Mouse (Mus musculus): ENCODE measurements around the gene Gse1. TPM values are rescaled to one million over a fixed set of nuclear protein-coding genes. Genes with fewer than 3 reads are reported as not detected.

Gse1 gene
- total RNA-seq, 2 experiments from 2014 or later, result 58.1 to 60.7 TPM

DNA sequence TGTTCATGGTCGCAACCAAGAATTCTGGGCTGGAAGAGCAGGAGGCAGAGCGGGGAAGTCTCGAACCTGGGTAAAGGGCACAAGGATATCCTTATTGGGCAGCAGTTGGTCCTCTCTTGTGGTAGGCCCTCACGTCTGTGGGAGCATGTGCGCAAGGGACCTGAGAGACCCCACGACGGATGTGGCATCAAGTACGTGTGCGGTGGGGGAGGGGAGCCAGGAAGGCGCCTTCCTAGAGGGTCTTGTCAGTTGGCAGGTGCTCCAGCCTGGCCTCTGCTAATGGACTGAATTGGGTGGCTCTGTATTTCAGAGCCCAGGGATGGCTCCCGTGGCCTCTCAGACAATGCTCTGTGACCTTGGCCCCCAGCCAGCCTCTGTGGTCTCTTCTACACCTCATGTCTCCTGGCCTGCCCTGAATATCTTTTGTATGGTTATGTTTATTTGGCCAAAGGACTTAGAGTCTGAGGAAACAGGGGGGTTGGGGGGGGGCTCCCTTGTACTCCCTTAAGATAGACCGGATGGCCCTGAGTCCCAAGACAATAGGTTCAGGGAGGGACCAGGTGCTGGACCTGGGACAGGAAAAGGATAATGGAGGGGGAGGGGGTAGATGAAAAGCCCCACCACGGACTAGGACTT, 245.6 kb downstream of the Gse1 start:
- DNase-seq (ENCODE audit: low spot score in 2 of 2), result no peak

DNA sequence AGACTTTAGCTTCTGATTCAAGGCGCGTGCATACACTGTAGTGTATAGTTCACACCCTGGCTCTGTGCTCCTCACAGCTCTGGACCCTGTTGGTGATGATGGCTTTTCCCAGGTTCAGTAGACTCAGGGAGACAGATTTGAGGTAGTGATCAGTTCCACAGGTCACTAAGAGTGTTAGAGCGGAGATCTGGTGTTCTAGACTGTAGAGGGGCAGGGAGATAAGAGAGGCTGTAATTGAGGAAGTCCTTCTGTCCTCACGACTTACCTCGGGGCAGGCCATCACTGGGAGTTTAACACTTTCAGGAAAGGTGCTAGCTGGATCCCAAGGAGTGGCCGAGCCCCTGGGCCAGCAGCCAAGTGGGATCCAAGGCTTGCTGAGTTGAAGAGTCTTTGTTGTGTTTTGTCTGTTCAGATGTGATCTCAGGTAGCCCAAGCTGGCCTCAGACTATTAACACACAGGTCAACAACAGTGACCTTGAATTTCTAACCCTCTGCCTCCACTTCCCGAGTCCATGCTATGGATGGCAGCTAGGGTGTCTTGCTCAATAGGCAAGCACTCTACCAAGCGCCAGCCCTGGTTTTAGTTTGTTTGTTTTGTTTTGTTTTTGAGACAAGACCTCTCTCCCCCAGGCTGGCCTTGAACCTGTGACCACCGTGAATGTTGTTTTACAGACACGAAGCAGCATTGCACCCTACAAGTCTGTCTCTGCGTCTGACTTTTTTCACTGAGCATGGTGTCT, 246.4 kb downstream of the Gse1 start:
- DNase-seq (ENCODE audit: low spot score in 2 of 2), result no peak

DNA sequence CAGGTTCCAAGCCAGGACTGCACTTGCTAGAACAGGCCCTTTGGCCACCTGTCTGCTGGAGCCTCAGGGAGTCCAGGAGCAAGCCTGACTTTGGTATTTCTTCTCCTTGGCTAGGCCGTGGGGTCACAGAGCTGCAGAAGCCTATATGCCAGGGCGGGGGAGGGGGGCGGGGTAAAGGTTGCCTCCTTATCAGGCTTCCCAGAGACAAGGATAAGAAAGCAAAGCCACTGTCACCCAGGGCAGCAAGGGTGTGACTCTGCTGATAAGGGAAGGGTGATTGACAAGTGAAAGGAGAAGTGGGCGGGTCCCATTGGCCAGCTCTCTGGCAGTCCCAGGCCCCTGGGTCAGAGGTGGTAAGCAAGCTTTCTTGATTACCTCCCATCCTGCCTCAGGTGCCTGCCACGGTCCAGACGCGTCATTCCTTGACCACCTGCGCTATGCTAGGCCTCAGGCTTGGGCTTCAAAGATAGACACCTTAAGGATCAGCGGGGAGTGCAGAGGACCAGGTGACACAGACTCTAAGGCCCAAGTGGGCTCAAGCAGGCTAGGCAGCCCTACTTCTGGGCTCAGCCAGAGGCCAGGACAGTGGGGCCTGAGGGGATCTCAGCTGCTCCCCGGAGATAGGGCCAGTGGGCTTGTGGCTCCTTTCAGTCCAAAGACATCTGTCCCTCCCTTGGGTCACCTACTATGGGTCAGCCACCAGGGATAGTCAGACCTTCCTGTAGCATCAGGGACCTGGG, 247.4 kb downstream of the Gse1 start:
- DNase-seq (ENCODE audit: low spot score in 2 of 2), result no peak

DNA sequence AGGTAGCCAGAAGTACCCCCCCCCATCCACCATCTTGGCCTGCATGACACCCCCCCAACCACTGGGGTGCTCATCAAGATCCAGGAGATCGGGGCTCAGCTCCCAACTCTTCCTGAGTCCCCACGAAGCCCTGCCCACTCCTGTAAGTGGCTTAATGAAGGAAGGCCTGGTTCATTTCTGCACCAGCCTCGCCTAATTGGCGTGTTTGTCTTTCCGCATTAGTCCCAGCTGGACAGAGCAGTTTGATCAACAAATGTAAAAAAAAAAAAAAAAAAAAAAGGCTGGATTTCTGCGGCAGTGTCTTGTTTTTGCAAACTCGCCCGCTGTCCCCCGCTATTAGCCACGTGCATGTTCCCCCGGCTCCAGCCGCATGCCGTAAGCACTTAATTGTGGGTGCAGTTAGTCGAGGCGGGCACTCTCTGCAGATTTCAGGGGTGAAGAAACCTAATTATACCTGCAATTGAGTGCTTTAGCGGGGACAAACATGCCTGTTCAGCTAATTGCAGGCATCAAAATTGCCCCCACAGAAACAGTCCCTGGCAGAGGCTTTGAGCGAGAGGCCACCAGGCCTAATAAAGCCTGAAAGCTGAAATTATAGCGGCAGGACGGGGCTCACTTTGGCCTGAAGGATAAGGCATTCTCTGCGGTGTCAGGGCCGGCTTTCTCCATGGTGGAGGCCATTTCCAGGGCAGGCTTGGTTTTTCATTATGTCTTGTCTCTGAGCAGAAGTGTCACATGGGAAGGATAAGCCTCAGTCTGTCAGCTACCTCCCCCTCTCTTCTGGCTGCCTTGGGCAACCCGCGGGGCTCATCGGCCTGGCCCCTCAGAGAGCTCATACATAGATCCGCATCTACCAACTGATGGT, 248.7 kb downstream of the Gse1 start:
- DNase-seq (ENCODE audit: low spot score in 2 of 2), result no peak

DNA sequence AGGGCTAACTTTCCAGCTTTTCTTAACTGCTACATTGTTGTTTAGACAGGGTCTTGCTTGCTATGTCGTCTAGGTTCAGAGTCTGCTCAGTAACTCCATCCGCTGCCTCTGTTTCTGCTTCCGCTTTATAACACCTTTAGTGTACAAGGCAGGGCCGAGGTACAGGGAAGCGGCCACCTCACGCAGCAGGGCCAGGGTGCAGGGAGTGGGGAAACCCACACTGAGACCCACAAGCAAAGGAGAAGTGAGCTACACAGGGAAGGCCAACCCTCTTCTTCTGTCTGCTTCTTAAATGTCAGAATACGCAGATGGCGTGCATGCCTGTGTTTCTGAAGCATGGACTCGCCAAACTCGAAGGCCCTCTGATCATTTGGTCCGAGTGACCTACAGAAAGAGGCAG, 250.5 kb downstream of the Gse1 start:
- DNase-seq (ENCODE audit: low spot score in 2 of 2), result no peak

DNA sequence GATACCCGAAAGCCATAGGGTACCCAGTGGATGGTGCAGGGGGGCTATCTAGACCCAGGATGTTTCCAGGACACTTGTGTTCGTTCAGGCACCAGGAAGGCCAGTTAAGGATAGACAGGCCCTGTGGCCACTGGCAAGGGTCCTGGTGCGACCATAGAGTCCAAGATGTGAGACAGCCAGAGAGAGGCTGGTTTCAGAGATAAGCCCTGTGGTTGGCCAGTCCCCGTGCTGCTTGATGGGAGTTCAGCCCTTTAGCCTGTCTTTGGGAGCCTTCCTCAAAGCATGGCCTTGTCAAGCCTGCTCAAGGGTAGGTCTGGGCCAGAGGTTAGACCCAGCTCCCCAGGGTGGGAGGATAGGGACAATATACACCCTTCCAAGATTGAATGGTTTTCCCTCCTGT, 251.4 kb downstream of the Gse1 start:
- no peak for DNase-seq (ENCODE audit: low spot score in 2 of 2)

DNA sequence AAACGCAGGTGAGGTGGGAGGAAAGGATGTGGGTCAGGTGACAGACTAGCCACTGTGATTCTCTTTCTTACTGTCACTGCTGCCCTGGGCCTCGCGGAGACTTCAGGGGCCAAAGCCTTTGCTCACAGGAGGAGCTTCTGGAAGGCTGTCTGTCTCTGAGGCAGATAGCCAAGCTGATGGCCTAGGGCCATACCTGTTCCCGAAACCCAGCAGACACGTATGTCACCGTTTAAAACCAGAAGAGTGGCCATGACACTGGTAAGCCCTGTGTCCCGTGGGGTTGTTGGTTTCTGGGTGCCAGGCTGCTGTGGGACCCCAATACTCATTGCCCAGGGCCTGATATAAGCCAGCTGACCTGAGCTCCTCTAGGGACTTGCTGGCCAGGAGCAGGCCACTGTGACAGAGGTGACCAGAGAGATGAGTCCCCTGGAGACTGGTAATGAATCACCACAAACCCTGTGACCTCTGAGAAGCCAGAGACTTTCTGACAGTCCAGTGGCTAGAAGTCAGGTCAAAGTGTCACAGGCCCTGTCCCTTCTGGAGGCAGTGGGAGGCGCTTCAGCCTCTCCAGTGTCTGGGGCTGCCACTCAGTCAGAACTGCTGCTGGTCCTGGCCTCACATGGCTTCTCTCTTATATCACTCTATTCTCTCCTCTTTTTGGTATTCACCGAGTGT, 253.9 kb downstream of the Gse1 start:
- DNase-seq (ENCODE audit: low spot score in 2 of 2), result no peak

DNA sequence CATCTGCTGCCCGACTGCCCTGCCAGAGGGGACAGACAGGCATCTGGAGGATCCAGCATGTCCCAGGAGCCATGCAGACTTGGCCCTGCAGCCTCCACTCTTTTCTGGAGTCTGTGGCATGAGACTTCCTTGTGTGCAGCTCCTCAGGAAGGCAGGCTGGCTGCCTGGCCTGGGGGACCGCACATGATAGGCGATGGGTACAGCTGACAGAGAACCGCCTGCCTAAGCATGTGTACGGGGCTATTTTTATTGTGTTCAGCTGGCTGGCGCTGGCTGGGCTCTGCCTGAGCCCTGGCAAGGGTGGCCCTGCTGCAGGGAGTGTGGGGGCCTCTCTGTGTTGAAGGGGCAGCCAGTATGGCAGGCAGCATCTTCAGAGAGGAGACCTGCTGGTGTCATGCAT, 256.2 kb downstream of the Gse1 start:
- DNase-seq (ENCODE audit: low spot score in 2 of 2), result no peak

DNA sequence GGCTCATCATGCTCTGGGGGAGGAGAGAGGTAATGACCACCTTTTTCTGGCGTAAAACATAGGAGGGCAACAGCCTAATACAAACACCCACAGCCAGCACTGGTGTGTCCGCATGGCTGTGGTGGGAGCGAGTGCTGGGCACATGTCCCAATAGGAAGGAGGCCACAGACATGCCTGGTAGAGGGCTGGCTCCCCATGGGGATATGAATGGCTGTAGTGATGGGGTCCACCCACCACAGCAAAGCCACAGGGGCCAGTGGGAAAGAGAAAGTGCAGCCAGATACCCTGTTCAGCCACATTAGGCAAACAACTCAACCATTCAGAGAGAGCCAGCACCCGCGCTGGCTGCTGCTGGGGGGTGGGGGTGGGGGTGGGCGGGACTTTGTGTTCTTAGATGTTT, 256.9 kb downstream of the Gse1 start:
- DNase-seq (ENCODE audit: low spot score in 2 of 2), result no peak

DNA sequence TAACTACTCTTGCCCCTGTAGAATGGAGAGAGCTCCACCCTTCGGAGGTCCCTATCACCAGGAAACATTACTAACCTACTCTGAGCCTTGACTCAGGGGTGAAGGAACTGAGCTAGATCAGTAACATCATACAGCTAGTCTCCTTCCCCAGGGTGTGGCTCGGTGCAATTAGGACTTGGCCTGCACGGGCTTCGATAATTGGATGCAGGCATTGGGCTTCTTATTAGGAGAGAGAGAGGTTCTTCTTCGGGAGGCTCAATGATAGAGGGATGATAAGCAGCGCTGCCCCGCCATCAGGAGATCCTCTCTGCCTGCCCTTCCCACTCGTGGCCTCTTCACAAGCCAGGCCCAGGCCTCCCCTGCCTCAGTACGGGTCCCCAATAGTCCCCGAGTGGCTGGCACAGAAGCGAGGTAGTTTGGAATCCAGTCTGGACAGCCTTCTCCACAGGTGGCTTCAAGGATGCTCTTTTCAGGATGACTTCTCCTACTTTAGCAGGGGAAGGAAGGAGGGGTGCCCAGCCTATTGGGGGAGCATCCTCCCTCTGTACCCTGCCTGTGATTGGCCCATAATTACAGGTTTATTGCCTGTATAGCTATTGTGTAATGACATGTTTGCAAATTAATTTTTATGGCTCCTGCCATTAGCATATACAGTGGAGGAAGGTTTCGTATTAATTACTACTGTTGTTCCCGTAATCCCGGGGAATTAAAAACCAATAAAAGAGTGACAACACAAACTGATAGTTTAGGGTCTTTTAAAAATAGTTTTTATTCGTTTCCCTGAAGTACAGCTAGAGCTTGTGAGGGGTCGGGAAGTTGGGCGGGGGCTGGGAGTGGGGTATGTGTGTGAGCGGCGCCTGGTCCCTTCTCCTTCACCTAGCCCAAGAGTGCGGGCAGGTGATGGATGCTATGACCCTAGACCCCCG, 257.6 kb downstream of the Gse1 start:
- DNase-seq (ENCODE audit: low spot score in 2 of 2), result no peak

DNA sequence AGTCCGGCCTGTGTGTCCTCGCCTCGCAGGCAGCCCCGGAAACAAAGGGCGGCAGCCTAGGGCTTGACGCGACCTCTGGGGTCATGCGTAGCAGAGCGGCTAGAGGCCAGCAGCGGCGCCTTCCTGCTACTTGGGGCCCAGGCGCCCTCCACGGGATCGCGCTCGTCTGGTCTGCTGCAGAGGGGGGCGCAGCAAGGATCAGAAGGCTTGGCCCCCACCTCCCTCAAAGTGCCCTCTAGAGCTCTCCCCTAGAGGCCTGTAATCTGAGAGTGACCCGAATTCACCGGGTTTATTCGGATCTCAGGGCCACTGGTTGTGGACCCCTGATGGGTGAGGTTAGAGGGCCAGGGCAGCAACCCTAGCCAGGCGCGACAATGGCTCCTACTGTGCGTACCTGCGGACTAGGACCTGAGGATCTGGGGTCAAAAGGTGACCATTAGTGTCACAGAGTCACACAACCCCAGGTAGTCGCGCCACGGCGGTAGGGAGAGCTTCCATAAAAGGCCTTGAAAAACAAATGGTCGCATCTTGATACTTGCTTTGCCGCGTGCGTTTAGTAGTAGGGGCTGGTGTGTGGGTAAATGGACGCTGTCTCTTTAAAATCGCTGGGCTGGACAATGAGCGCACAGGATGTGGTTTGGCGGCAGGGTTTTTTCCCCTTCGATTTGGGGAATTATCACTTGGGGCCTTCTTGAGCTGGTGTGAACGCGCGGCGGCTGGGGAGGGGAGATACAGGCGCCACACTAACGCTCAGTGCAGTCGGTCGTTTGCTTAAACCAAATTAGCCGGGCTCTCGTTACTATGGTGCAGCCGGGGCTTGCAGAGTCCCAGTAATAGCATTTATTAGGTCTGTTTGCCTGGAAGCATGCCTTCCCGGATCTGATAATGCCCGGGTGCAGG, 258.5 kb downstream of the Gse1 start:
- peak in 1 of 2 experiments; percentile 41 for DNase-seq (ENCODE audit: low spot score in 2 of 2)

DNA sequence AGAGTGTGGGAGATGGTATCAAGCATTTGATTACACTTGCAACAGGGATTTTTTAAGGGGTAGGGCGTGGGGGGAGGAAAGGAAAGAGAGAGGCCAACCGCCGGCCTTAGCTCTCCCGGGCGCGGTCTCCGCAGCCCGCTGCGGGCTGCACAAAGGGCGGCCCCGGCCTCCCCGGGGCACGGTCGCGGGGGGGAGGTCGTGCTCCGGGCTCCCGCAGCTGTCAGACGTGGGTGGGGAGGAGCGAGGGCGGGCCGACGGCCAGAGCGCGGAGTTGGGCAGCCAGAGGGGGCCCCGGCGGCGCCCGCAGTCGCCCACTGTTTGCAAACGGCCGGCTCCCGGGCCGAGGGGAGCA, 259.1 kb downstream of the Gse1 start:
- no peak for DNase-seq (ENCODE audit: low spot score in 2 of 2)

DNA sequence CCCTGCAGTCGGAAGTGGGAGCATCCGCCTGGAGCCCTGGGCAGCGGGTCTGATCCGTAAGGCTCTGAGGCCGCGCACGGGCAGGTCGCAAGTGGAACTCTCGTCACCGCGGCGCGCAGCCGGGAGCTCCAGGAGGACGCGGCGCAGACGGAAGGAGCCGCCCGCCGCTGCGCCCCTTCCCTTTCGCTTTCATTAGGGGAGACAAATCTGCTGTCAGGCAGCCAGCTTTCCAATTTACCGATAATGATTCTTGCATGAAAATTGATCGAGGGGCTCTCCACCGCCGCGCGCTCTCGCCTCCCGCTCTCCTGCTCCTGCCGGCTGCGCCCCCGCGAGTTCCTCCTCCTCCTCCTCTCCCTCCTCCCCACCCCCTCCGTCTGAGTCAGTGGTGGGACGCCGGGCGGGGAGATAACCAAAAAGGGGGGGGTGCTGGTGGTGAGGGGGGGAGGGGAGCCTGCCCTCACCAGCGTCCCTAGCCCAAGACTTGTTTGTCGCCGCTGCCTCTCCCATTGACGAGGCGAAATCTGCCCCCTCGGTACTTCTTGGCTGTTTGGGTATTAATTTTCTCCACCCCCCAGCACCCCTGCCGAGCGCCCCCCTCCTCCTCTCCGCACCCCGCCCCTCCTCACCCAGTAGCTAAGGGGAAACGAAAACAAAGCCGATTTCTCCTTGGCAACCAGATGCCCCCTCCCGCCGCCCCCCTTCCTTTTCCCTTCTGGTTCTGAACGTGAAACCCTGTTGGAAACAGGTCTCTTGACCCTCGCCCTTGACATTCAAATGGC, 259.7 kb downstream of the Gse1 start:
- DNase-seq (ENCODE audit: low spot score in 2 of 2), result no peak

DNA sequence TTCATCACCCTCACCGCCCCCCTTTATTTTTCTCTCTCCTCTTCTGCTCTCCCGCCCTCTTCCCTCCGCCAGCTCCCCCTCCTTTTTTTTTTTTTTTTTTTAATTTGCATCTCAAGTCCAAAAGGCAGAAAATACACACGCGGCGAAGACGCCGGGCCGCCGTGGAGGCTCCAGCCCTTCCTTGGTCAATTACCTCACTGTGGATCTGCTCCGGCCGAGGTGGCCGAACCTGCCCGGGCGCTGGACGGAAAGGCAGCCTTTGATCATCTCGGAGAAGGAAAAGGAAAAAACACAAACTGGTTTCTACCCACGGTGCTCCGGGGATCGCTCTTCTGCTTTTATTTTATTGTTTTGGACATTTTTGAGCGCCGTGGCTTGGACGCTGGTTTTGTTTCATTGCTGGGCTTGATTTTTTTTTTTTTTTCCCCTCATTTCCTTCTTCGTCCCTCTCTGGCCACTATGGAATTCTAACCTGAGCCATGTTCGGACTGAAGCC, 260.4 kb downstream of the Gse1 start:
- no peak for DNase-seq (ENCODE audit: low spot score in 2 of 2)

DNA sequence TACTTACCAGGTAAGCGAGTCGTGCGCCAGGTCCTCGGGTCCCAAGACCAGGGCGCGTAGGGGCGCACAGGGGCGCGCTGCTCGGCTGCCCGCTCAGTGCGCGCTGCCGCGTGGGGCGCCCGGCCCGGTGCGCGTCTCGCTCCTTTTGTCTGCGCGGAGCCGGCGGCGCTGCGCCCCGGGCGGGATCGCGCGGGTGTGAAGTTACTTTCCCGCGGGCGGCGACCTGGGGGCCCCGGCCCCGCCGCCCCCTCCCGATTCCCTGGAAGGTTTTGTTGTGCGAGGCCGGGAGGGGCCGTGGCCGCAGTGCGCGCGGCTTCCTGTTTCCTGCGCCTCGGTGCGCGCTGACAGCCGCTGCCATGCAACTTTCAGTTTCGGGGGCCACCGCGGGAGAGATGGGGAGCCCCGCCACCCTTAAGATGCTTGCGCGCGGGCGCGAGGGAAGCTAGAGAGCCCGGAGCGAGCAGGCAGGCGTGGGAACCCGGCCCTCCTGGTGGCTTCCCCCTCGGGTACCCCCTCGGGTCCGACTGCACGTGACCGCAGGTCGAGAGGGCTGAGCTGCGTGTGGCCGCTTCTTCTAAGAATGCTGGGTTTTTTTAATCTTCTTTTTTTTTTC, 261.0 kb downstream of the Gse1 start:
- DNase-seq (ENCODE audit: low spot score in 2 of 2), result peak in 1 of 2 experiments; percentile 44

DNA sequence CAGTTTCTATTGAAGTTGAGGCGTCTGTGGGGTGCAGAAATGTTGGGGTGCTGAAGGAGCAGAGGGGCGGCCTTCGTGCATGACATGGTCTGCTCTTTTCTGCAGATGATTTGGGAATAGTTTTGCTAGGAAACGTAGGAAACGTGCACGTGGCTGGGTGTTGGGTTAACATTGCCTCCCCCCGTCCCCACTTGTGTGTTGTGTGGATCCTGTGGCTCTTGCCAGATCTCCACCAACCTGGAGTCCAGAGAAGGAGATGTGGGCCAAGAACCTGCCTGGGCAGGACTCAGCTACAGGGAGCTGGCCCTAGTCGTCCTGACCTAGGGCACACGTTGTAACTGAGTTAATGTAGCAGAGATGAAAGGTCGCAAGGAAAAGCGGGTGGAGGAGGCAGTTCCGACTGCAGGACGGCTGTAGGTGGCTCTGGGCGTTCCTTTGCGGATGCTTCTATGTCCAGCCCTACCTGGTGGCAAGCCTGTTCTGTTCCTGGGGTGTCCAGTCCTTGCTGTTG, 261.6 kb downstream of the Gse1 start:
- DNase-seq (ENCODE audit: low spot score in 2 of 2), result no peak

All from adrenal gland, postnatal 4 days (tissue).